Mouse (Mus musculus): ENCODE data around the gene Rspry1. TPM values are rescaled to one million over a fixed set of nuclear protein-coding genes. Genes with fewer than 3 reads are reported as not detected.
A peak's percentile ranks its signal among the peaks of the same experiment; 100 is the strongest.

The Rspry1 gene
- polyA plus RNA-seq, 1 experiment from 2014 or later, result 47.6 TPM

GRCm38 (mm10) chr8:94664722-94665121 lies 63.0 kb downstream of the Rspry1 start:
- 88% methylated on average over 2 of the region's 2 CpGs for WGBS

GRCm38 (mm10) chr8:94666456-94667308 lies 64.9 kb downstream of the Rspry1 start, which contains the start of gene Arl2bp:
Arl2bp (plus strand) TSS chr8:94666600.
- Histone ChIP-seq H3K9ac (ENCODE audit: low read length) (peak within 1 kb of the TSS; percentile 97), H3K4me2 (ENCODE audit: low read length) (peak within 1 kb of the TSS; percentile 63), H3K9me3 (replicated peaks; ENCODE audit: control insufficient read depth, low read length) (no peaks in the 10 kb centered on the region), H3K4me1 (ENCODE audit: control insufficient read depth, insufficient read depth, low read length) (peaks cover 10% of the 10 kb centered on the region), H3K4me3 (ENCODE audit: low read depth, low read length) (peak within 1 kb of the TSS; percentile 96), H3K27ac (ENCODE audit: low read depth, low read length) (peak within 1 kb of the TSS; percentile 86), H3K27me3 (replicated peaks; ENCODE audit: control insufficient read depth, insufficient read depth, low read length) (no peaks in the 10 kb centered on the region), H3K36me3 (ENCODE audit: control insufficient read depth, insufficient read depth, low read length) (peaks cover 23% of the 10 kb centered on the region)
- DNase-seq (ENCODE audit: low spot score) (peak; percentile 98), ATAC-seq (peak; percentile 100)
- under 1% methylated on average over 64 of the region's 74 CpGs for WGBS

More at GRCm38 (mm10) chr8:94664722-94665121, 63.0 kb downstream of the Rspry1 start:
- H3K9ac ChIP-seq (ENCODE audit: low read length), result no peak overlapping the region
- peaks cover 21% of the 10 kb centered on the region for H3K36me3 ChIP-seq (ENCODE audit: control insufficient read depth, insufficient read depth, low read length)
- no peak overlapping the region for H3K27ac ChIP-seq (ENCODE audit: low read depth, low read length)
- H3K9me3 ChIP-seq (replicated peaks; ENCODE audit: control insufficient read depth, low read length), result no peaks in the 10 kb centered on the region
- H3K4me2 ChIP-seq (ENCODE audit: low read length), result no peak overlapping the region
- peaks cover 10% of the 10 kb centered on the region for H3K4me1 ChIP-seq (ENCODE audit: control insufficient read depth, insufficient read depth, low read length)
- DNase-seq (ENCODE audit: low spot score) (no peak), ATAC-seq (no peak)
- no peaks in the 10 kb centered on the region for H3K27me3 ChIP-seq (replicated peaks; ENCODE audit: control insufficient read depth, insufficient read depth, low read length)
- H3K4me3 ChIP-seq (ENCODE audit: low read depth, low read length), result no peak overlapping the region

GRCm38 (mm10) chr8:94674384-94674783 lies 72.6 kb downstream of the Rspry1 start:
- no peaks in the 10 kb centered on the region for H3K9me3 ChIP-seq (replicated peaks; ENCODE audit: control insufficient read depth, low read length)
- no peak overlapping the region for H3K9ac ChIP-seq (ENCODE audit: low read length)
- H3K4me3 ChIP-seq (ENCODE audit: low read depth, low read length), result no peak overlapping the region
- no peak overlapping the region for H3K27ac ChIP-seq (ENCODE audit: low read depth, low read length)
- H3K4me1 ChIP-seq (ENCODE audit: control insufficient read depth, insufficient read depth, low read length), result no peaks in the 10 kb centered on the region
- H3K27me3 ChIP-seq (replicated peaks; ENCODE audit: control insufficient read depth, insufficient read depth, low read length), result no peaks in the 10 kb centered on the region
- WGBS, result 91% methylated on average over 5 of the region's 5 CpGs
- H3K36me3 ChIP-seq (ENCODE audit: control insufficient read depth, insufficient read depth, low read length), result peaks cover 52% of the 10 kb centered on the region
- ATAC-seq, result no peak
- DNase-seq (ENCODE audit: low spot score), result no peak
- H3K4me2 ChIP-seq (ENCODE audit: low read length), result no peak overlapping the region

GRCm38 (mm10) chr8:94675923-94676322 lies 74.2 kb downstream of the Rspry1 start:
- H3K9ac ChIP-seq (ENCODE audit: low read length), result no peak overlapping the region
- no peak overlapping the region for H3K4me3 ChIP-seq (ENCODE audit: low read depth, low read length)
- H3K27me3 ChIP-seq (replicated peaks; ENCODE audit: control insufficient read depth, insufficient read depth, low read length), result no peaks in the 10 kb centered on the region
- DNase-seq (ENCODE audit: low spot score) (no peak), ATAC-seq (peak; percentile 21; the same call in 1 of the 2 replicates)
- H3K9me3 ChIP-seq (replicated peaks; ENCODE audit: control insufficient read depth, low read length), result no peaks in the 10 kb centered on the region
- WGBS, result 86% methylated on average over 6 of the region's 6 CpGs
- H3K4me2 ChIP-seq (ENCODE audit: low read length), result no peak overlapping the region
- H3K4me1 ChIP-seq (ENCODE audit: control insufficient read depth, insufficient read depth, low read length), result no peaks in the 10 kb centered on the region
- H3K27ac ChIP-seq (ENCODE audit: low read depth, low read length), result no peak overlapping the region
- H3K36me3 ChIP-seq (ENCODE audit: control insufficient read depth, insufficient read depth, low read length), result peaks cover 41% of the 10 kb centered on the region

GRCm38 (mm10) chr8:94678582-94678981 lies 76.8 kb downstream of the Rspry1 start:
- WGBS, result 34% methylated on average over 9 of the region's 9 CpGs
- Histone ChIP-seq H3K9me3 (replicated peaks; ENCODE audit: control insufficient read depth, low read length) (no peaks in the 10 kb centered on the region), H3K27ac (ENCODE audit: low read depth, low read length) (peak overlapping the region; percentile 39; the same call in 1 of the 2 replicates), H3K27me3 (replicated peaks; ENCODE audit: control insufficient read depth, insufficient read depth, low read length) (no peaks in the 10 kb centered on the region), H3K36me3 (ENCODE audit: control insufficient read depth, insufficient read depth, low read length) (peaks cover 14% of the 10 kb centered on the region), H3K9ac (ENCODE audit: low read length) (no peak overlapping the region), H3K4me3 (ENCODE audit: low read depth, low read length) (no peak overlapping the region), H3K4me2 (ENCODE audit: low read length) (no peak overlapping the region), H3K4me1 (ENCODE audit: control insufficient read depth, insufficient read depth, low read length) (no peaks in the 10 kb centered on the region)
- DNase-seq (ENCODE audit: low spot score) (peak; percentile 49), ATAC-seq (0 out of 2 replicates have a peak, but pooled peaks have one; percentile 25)

- Histone ChIP-seq H3K9ac (ENCODE audit: low read length) (no peak overlapping the region), H3K27ac (ENCODE audit: low read depth, low read length) (no peak overlapping the region), H3K9me3 (replicated peaks; ENCODE audit: control insufficient read depth, low read length) (no peaks in the 10 kb centered on the region), H3K4me1 (ENCODE audit: control insufficient read depth, insufficient read depth, low read length) (no peaks in the 10 kb centered on the region), H3K4me3 (ENCODE audit: low read depth, low read length) (no peak overlapping the region), H3K27me3 (replicated peaks; ENCODE audit: control insufficient read depth, insufficient read depth, low read length) (no peaks in the 10 kb centered on the region), H3K4me2 (ENCODE audit: low read length) (no peak overlapping the region), H3K36me3 (ENCODE audit: control insufficient read depth, insufficient read depth, low read length) (no peaks in the 10 kb centered on the region)
- ATAC-seq (no peak), DNase-seq (ENCODE audit: low spot score) (no peak)
- 91% methylated on average over 3 of the region's 3 CpGs for WGBS
Measured at GRCm38 (mm10) chr8:94680414-94680813, 78.7 kb downstream of the Rspry1 start.

- 84% methylated on average over 16 of the region's 16 CpGs for WGBS
- ATAC-seq (no peak), DNase-seq (ENCODE audit: low spot score) (no peak)
- no peaks in the 10 kb centered on the region for H3K36me3 ChIP-seq (ENCODE audit: control insufficient read depth, insufficient read depth, low read length)
- no peak overlapping the region for H3K9ac ChIP-seq (ENCODE audit: low read length)
- H3K27ac ChIP-seq (ENCODE audit: low read depth, low read length), result no peak overlapping the region
- H3K4me1 ChIP-seq (ENCODE audit: control insufficient read depth, insufficient read depth, low read length), result no peaks in the 10 kb centered on the region
- H3K27me3 ChIP-seq (replicated peaks; ENCODE audit: control insufficient read depth, insufficient read depth, low read length), result no peaks in the 10 kb centered on the region
- H3K9me3 ChIP-seq (replicated peaks; ENCODE audit: control insufficient read depth, low read length), result no peaks in the 10 kb centered on the region
- no peak overlapping the region for H3K4me3 ChIP-seq (ENCODE audit: low read depth, low read length)
- H3K4me2 ChIP-seq (ENCODE audit: low read length), result no peak overlapping the region
Measured at GRCm38 (mm10) chr8:94682732-94683524, 81.2 kb downstream of the Rspry1 start.

GRCm38 (mm10) chr8:94684287-94684686 lies 82.5 kb downstream of the Rspry1 start:
- DNase-seq (ENCODE audit: low spot score), result no peak
- no peak for ATAC-seq
- WGBS, result 75% methylated on average over 4 of the region's 4 CpGs
- Histone ChIP-seq H3K27ac (ENCODE audit: low read depth, low read length) (no peak overlapping the region), H3K4me1 (ENCODE audit: control insufficient read depth, insufficient read depth, low read length) (no peaks in the 10 kb centered on the region), H3K9ac (ENCODE audit: low read length) (no peak overlapping the region), H3K36me3 (ENCODE audit: control insufficient read depth, insufficient read depth, low read length) (no peaks in the 10 kb centered on the region), H3K9me3 (replicated peaks; ENCODE audit: control insufficient read depth, low read length) (no peaks in the 10 kb centered on the region), H3K27me3 (replicated peaks; ENCODE audit: control insufficient read depth, insufficient read depth, low read length) (no peaks in the 10 kb centered on the region), H3K4me2 (ENCODE audit: low read length) (no peak overlapping the region), H3K4me3 (ENCODE audit: low read depth, low read length) (no peak overlapping the region)

All from forebrain, embryonic 14.5 days (tissue).